Mouse (Mus musculus) hindbrain, embryonic 11.5 days (tissue): ENCODE data around the gene Cask. TPM values are rescaled to one million over a fixed set of nuclear protein-coding genes. Genes with fewer than 3 reads are reported as not detected.

Experiments
- ATAC-seq: fragments of 200-750 bp; cut with Nextera tagmentation; 2 replicates; pipeline ENCODE4 v1.8.0; 2017; ENCODE audit warnings: mild to moderate bottlenecking, moderate TSS enrichment, moderate library complexity; ENCODE audit not compliant: low FRiP score
- DNase-seq: peaks from one replicate; pipeline ENCODE4 v3.0.0-alpha.2; 2015; ENCODE audit warnings: low spot score
- H3K27ac ChIP-seq: fragments of 300-500 bp; sonication (generic); 2 replicates; pipeline ENCODE4 v1.5.1; 2014; ENCODE audit warnings: mild to moderate bottlenecking, low read depth, low read length
- H3K27me3 ChIP-seq: fragments of 300-500 bp; sonication (generic); 2 replicates; pipeline ENCODE4 v1.6.1; 2014; ENCODE audit warnings: mild to moderate bottlenecking, low read length, moderate library complexity, mixed read lengths; ENCODE audit not compliant: control insufficient read depth, insufficient read depth
- H3K36me3 ChIP-seq: fragments of 300-500 bp; sonication (generic); 2 replicates; pipeline ENCODE4 v1.6.1; 2014; ENCODE audit warnings: mild to moderate bottlenecking, low read length, moderate library complexity, mixed read lengths; ENCODE audit not compliant: control insufficient read depth, insufficient read depth
- H3K4me1 ChIP-seq: fragments of 300-500 bp; sonication (generic); replicated peaks from 2 replicates; pipeline ENCODE4 v1.6.1; 2014; ENCODE audit warnings: low read length, mixed read lengths; ENCODE audit not compliant: control insufficient read depth, insufficient read depth
- H3K4me2 ChIP-seq: fragments of 300-500 bp; sonication (generic); replicated peaks from 2 replicates; pipeline ENCODE4 v1.6.1; 2014; ENCODE audit warnings: mild to moderate bottlenecking, low read depth, low read length
- H3K4me3 ChIP-seq: fragments of 300-500 bp; sonication (generic); 2 replicates; pipeline ENCODE4 v1.5.1; 2014; ENCODE audit warnings: low read depth, low read length
- H3K9ac ChIP-seq: fragments of 300-500 bp; sonication (generic); 2 replicates; pipeline ENCODE4 v1.6.1; 2014; ENCODE audit warnings: low read depth, low read length
- H3K9me3 ChIP-seq: fragments of 300-500 bp; sonication (generic); 2 replicates; pipeline ENCODE4 v1.6.1; 2016; ENCODE audit warnings: low read length; ENCODE audit not compliant: control insufficient read depth
- WGBS: fragments of 180-500 bp; shearing (Covaris S2); extraction: QIAGEN DNeasy Blood & Tissue Kit; methylation state at CpG from one replicate; pipeline ENCODE4 v1.1.7; 2014; 5-methylcytosine and 5-hydroxymethylcytosine counted together
- polyA plus RNA-seq: library from polyadenylated mRNA; unstranded; fragments of >200 nt; fragmentation: Nextera tagmentation; extraction: Ambion mirVana; gene quantifications from 2 replicates; pipeline ENCODE4 v1.2.1, GENCODE M21; 2014

The Cask gene
- polyA plus RNA-seq, 1 experiment from 2014 or later = 29.6 TPM

DNA sequence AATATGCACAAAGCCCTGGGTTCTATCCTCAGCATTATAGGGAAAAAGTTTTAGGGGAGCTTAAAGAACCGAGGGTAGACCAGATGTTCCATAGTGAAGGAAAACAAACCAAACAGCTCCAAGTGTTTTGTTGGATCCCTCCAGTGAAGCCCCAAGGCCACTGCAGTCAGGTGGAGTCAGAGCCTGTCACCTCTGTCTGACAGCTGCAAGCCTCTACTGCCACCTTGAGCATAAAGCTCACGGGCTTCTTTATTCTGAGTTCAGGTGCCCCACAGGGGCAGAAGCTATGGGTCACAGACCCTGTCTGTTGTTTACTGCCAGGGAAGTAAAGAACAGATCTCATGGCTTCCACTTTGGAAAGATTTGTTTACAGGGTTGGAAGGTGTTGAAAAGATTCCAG is 338.0 kb downstream of the Cask start:
- no peaks in the 10 kb centered on the region for H3K36me3 ChIP-seq
- H3K27me3 ChIP-seq = no peaks in the 10 kb centered on the region
- ATAC-seq (no peak), DNase-seq (no peak)
- H3K9me3 ChIP-seq = no peaks in the 10 kb centered on the region
- H3K4me3 ChIP-seq = no peak overlapping the region
- 53% methylated on average over 2 of the region's 2 CpGs for WGBS
- no peak overlapping the region for H3K27ac ChIP-seq
- no peaks in the 10 kb centered on the region for H3K4me1 ChIP-seq
- H3K4me2 ChIP-seq = no peak overlapping the region
- H3K9ac ChIP-seq = no peak overlapping the region

DNA sequence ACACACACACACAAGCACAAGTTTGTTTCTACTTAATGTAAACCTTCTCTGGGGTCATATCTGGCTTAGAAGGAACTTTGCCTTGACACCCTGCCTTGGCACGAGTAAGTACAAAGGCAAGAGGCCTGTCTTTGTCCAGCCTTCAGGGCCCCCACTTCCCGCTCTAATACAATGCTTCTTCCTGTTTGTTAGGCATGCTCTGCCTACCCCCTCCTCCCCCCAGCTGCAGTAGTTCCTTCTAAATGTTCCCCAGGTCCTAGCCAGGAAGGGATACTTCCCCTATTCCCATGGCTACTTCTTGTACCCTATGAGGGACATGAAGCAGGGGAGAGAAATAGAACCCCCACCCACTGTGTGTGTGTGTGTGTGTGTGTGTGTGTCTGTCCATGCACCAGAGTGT is 344.8 kb downstream of the Cask start:
- H3K9me3 ChIP-seq = no peaks in the 10 kb centered on the region
- WGBS = 73% methylated on average over 2 of the region's 2 CpGs

DNA sequence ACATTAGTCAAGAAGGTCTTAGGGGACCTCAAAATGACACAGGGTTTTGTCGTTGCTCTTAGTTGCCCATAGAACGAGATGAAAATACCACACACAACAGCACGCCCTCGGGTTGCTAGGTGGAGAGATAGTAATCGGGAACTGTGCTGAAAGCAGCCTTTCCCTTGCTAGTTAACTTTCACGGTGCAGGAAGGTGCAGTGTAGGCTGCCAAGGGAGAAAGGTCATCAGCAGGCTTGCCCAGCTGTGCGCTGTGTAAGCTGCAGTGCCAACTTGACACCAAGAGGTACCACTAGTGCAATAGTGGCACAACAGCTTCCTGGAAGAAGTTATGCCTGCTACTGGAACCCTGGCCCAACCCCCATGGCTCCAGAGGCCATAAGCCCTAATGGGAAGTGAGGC is 346.8 kb downstream of the Cask start:
- Histone ChIP-seq H3K4me3 (no peak overlapping the region), H3K9ac (no peak overlapping the region), H3K4me1 (no peaks in the 10 kb centered on the region), H3K27ac (no peak overlapping the region), H3K4me2 (no peak overlapping the region), H3K36me3 (no peaks in the 10 kb centered on the region), H3K9me3 (no peaks in the 10 kb centered on the region), H3K27me3 (no peaks in the 10 kb centered on the region)
- WGBS = 91% methylated on average over 7 of the region's 7 CpGs
- ATAC-seq (no peak), DNase-seq (no peak)

More for the DNA sequence above, 344.8 kb downstream of the Cask start:
- no peak for DNase-seq
- Histone ChIP-seq H3K9ac (no peak overlapping the region), H3K27ac (no peak overlapping the region), H3K4me3 (no peak overlapping the region), H3K4me2 (no peak overlapping the region), H3K36me3 (no peaks in the 10 kb centered on the region), H3K4me1 (no peaks in the 10 kb centered on the region), H3K27me3 (no peaks in the 10 kb centered on the region)
- ATAC-seq = no peak

DNA sequence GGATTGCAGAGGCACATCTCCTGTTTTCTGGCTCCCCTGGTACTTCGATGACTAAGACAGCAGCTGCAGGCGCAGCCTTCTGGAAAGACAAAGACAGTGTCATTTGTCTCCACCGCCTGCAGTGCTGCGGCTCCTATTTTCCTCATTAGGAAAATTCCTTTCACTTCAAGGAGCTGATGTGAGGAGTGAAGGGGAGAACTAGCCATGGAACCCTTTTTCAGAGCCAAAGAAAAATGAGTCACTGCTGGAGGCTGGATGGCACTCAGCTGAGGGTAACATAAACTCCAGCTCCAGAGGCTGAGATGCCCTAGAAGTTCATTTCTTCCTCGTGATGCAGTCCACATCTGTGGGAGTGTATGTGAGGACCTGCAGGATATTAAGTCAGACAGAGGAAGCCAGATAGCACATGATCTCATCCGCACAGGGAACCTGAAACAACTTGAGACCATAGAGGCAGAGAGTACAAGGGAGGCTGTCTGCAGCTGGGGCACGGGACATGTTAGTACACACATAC is 348.2 kb downstream of the Cask start:
- DNase-seq = peak; percentile 6
- Histone ChIP-seq H3K4me2 (no peak overlapping the region), H3K4me1 (no peaks in the 10 kb centered on the region), H3K27ac (no peak overlapping the region), H3K4me3 (no peak overlapping the region), H3K36me3 (no peaks in the 10 kb centered on the region), H3K9ac (no peak overlapping the region), H3K27me3 (no peaks in the 10 kb centered on the region), H3K9me3 (no peaks in the 10 kb centered on the region)
- 55% methylated on average over 7 of the region's 7 CpGs for WGBS
- ATAC-seq = peak; percentile 33; the same call in 1 of the 2 replicates

DNA sequence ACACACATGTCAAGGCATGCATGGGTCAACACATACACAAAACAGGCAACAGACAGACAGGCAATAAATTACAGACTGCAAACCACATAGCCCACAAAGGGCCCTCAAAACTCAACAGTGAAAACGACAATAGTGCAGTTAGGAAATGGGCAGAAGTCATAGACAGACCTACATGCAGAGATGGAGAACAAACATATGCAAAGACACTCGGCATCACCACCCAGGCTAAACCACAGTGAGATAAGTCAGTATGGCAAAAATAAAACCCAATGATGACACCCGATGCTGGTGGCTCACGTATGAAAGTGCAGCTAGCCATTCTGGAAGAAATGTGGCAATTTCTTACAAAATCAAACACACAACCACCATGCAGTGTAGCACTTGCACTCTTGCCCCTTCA is 350.9 kb downstream of the Cask start:
- H3K4me2 ChIP-seq = no peak overlapping the region
- H3K27me3 ChIP-seq = no peaks in the 10 kb centered on the region
- H3K4me1 ChIP-seq = no peaks in the 10 kb centered on the region
- H3K9me3 ChIP-seq = no peaks in the 10 kb centered on the region
- WGBS = 86% methylated on average over 4 of the region's 4 CpGs
- no peak overlapping the region for H3K27ac ChIP-seq
- no peak overlapping the region for H3K4me3 ChIP-seq
- no peaks in the 10 kb centered on the region for H3K36me3 ChIP-seq
- DNase-seq (no peak), ATAC-seq (no peak)
- no peak overlapping the region for H3K9ac ChIP-seq

DNA sequence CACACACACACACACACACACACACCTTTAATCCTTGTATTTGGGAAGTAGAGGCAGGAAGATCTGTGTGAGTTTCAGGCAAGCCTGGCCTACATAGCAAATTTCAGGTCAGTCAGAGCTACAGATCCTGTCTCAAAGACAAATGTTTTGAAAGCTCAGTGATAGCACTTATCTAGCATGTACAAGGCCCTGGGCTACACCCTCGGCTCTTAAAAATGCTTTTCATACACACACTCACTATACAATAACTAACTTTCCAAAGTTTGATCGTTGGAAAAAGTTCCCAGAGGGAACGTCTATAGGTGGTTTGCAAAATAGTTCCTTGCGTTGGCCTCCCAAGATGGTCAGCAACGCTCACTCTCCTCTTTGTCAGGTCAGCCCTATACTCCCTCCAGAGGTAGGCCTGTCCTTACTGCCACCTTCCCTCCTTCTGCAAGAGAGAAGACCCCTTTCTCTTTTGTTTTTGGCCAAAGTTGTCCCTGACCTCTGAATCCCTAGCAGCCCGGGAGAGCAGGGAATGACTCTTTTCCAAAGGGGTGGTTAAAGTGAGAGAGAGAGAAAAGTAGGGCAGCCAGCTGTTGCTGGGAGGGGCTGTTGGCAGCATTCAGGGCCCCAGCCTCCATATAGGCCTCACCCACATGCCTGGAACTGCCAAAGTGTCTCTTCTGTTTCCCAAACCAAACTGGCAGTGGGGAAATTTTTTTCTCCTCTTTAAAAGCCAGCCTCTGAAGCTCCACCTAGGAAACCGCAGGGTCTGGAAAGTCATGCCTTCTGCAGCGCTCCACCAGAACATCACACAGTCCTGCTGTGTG is 356.1 kb downstream of the Cask start:
- Histone ChIP-seq H3K4me1 (no peaks in the 10 kb centered on the region), H3K9me3 (no peaks in the 10 kb centered on the region), H3K27me3 (no peaks in the 10 kb centered on the region), H3K4me3 (no peak overlapping the region), H3K4me2 (no peak overlapping the region), H3K36me3 (no peaks in the 10 kb centered on the region), H3K27ac (no peak overlapping the region), H3K9ac (no peak overlapping the region)
- no peak for DNase-seq
- ATAC-seq = no peak
- 87% methylated on average over 8 of the region's 8 CpGs for WGBS

DNA sequence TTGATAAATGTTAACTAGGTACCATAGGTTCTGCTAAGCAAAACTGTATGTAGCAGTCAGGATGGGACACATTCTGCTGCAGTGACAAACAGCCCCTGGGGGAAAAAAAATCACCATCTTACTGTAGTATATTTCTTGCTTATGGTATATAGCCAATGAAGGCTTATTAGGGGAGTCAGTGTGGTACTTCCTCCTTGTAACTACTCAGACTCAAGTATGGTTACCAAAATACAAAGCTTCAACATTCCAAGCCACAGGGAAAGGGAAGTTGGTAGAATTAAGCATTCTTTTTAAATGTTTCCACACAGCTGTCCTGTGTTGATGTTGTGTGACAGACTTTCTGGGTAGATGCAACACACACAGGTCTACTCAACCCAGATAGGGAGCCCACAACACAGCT is 358.2 kb downstream of the Cask start:
- no peaks in the 10 kb centered on the region for H3K4me1 ChIP-seq
- no peaks in the 10 kb centered on the region for H3K27me3 ChIP-seq
- no peak overlapping the region for H3K4me2 ChIP-seq
- ATAC-seq (no peak), DNase-seq (no peak)
- no peak overlapping the region for H3K9ac ChIP-seq
- H3K36me3 ChIP-seq = no peaks in the 10 kb centered on the region
- H3K4me3 ChIP-seq = no peak overlapping the region
- no peaks in the 10 kb centered on the region for H3K9me3 ChIP-seq
- no peak overlapping the region for H3K27ac ChIP-seq

DNA sequence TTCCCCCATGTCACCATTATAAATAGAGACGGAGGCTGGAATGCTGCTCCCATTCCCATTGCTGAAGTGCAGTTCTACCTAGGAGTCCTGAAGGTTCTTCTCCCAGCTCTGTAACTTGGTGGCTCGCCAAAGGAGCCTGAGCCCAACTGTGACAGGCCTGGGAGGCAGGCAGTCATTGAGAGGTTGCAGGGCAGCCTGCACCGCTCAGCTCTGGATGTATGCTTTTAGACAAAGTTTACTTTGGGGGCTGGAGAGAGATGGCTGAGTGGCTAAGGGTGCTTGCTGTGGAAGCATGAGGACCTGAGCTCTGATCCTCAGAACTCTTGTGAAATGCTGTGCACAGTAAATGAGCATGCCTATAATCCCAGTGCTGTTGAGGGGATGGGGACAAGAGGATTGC is 360.2 kb downstream of the Cask start:
- H3K36me3 ChIP-seq = no peaks in the 10 kb centered on the region
- no peaks in the 10 kb centered on the region for H3K4me1 ChIP-seq
- no peak overlapping the region for H3K9ac ChIP-seq
- H3K27me3 ChIP-seq = 0 out of 2 replicates have a peak, but pooled peaks cover 2% of the 10 kb centered on the region
- H3K4me3 ChIP-seq = no peak overlapping the region
- ATAC-seq (no peak), DNase-seq (no peak)
- 0 out of 2 replicates have a peak, but pooled peaks cover 1% of the 10 kb centered on the region for H3K9me3 ChIP-seq
- no peak overlapping the region for H3K27ac ChIP-seq
- 72% methylated on average over 3 of the region's 3 CpGs for WGBS
- no peak overlapping the region for H3K4me2 ChIP-seq

DNA sequence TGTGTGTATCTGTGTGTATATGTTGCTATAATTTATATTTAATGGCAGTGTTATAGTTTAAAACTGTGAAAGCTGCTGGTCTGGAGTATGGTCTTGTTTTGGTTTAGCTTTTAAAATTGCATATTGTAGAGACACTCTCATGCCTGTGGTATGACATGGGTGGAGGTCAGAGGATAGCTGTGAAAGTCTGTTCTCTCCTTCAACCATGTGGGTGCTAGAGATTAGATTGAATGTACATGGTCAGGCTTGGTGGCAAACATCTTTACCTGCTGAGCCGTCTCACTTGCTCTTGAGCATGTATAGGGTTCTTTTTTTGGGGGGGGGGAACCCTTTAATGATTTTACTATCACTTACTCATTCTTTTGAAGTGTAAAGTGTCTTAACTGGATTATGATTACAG is 361.4 kb downstream of the Cask start:
- Histone ChIP-seq H3K9ac (no peak overlapping the region), H3K27ac (no peak overlapping the region), H3K4me2 (no peak overlapping the region), H3K4me1 (no peaks in the 10 kb centered on the region), H3K36me3 (no peaks in the 10 kb centered on the region), H3K27me3 (0 out of 2 replicates have a peak, but pooled peaks cover 2% of the 10 kb centered on the region), H3K9me3 (0 out of 2 replicates have a peak, but pooled peaks cover 2% of the 10 kb centered on the region), H3K4me3 (no peak overlapping the region)
- WGBS = 83% methylated on average over 1 of the region's 1 CpGs
- DNase-seq = no peak
- no peak for ATAC-seq
